Mouse (Mus musculus) right cerebral cortex, postnatal 14 days (tissue): Measurements from ENCODE around the gene Lin37.

Source experiments
- DNase-seq: peaks from one replicate; pipeline ENCODE4 v3.0.0; 2022

Lin37 gene

GRCm38 (mm10) chr7:30559443-30559954, at the start of gene Lin37:
Lin37 (minus strand) TSS chr7:30559838.
- DNase-seq: peak; percentile 93

- no peak for DNase-seq
Measured at GRCm38 (mm10) chr7:30608476-30608875, 48.8 kb upstream of the Lin37 start.

DNA sequence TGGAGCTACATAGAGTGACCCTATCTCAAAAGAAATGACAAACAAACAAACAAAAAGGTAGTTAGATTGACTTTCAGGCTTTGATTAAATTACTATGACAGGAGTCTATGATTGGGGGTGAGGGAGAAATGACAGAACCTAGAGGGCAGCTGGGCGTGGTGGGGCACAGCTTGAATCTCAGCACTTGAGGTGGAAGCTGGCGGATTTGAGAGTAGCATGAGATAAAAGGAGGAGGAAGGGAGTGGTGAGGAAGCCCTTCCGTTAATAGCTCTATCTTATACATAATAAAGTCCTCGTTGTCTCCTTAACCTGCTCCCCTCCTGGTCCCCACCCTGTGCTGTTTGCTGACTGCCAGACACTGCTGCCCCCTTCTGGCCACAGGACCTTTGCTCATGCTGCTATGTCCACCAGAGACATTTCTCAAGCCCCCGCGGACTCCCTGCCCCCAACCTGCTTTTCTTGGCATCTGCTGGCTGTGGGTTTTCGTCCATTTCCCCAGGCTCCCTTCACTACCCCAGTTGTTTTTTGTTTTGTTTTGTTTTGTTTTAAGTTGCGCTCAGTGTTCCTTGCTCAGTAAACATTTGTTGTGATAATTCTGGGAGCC, 48.2 kb upstream of the Lin37 start:
- no peak for DNase-seq

- DNase-seq: no peak
Measured at GRCm38 (mm10) chr7:30604944-30605343, 45.3 kb upstream of the Lin37 start.

DNA sequence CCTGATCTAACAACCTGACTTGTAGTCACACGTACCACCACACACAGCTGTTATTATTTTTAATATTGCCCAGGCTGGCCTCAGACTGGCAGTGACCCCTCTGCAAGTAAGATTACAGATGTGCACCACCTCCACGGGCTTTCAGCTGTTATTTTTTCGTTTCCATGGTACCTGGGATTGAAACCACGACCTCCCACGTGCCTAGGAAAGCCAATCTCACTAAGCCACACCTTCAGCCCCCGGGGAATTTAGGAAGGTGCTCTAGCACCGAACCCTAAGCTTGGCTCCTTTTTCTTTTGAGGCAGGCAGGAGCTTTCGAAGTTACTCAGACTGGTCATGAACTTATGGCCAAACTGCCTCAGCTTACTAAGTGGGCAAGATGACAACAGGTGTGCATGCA, 44.8 kb upstream of the Lin37 start:
- no peak for DNase-seq

DNA sequence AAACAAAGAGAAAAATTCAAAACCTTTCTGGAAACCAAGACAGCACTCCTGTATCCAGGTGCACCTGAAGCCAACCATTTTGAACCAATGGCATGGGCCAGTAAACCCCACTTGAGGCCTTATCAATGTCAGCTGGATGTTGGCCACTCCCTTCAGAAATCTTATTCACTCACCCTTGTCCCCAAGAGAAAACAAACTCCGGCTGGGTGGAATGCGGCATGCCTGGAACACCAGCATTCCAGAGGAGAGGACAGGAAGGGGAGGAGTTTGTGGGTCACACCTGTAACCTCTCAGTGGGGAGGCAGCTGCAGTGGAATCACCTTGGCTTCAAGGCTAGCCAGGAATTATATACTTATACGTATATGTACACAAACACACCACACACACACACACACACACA, 42.9 kb upstream of the Lin37 start:
- no peak for DNase-seq

DNA sequence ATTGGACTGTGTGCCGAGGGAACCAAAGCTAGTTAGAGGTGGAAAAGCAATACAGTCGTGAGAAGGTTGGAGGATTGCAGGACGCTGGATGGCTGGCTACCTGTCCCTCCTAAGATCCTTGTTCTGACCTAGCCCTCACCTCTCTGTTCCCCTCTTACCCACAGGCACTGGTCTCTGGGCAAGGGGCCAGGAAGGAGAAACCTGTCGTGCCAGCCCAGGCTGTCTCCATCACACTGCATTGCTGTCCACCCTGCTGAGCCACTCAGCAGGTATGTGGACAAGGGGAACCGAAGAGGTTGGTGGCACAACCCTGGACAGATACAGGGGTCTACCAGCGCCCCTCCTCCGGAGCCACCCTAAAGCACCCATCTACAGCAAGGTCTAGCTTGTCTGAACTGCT, 41.0 kb upstream of the Lin37 start:
- DNase-seq: no peak

DNA sequence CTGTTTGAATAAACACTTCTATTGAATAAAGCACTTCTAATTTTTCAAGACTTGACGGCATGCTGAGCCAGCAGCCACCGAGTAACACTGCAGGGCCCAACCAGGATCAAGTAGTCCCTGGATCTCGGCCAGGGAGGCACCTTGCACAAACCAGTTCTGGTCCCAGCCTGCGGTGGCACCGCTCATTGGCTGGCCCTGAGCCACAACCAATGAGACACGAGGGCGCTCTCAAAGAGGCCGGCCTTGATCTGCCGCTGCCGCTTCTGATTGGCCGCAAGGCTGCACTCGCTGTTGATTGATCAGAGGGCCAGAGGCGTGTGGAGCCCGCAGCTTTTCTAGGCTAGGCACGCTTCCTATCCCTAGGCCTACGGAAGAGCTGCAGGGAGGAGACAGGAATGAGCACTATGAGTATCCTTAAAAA, 40.3 kb upstream of the Lin37 start:
- DNase-seq: peak; percentile 92

GRCm38 (mm10) chr7:30598786-30599185, 39.1 kb upstream of the Lin37 start, which contains the start of gene Zbtb32:
Zbtb32 (minus strand) TSS chr7:30598909.
- no peak for DNase-seq

- no peak for DNase-seq
Measured at GRCm38 (mm10) chr7:30596811-30597210, 37.2 kb upstream of the Lin37 start.

GRCm38 (mm10) chr7:30596093-30596492, 36.5 kb upstream of the Lin37 start:
- DNase-seq: no peak

GRCm38 (mm10) chr7:30594510-30595024, 34.9 kb upstream of the Lin37 start:
- no peak for DNase-seq

DNA sequence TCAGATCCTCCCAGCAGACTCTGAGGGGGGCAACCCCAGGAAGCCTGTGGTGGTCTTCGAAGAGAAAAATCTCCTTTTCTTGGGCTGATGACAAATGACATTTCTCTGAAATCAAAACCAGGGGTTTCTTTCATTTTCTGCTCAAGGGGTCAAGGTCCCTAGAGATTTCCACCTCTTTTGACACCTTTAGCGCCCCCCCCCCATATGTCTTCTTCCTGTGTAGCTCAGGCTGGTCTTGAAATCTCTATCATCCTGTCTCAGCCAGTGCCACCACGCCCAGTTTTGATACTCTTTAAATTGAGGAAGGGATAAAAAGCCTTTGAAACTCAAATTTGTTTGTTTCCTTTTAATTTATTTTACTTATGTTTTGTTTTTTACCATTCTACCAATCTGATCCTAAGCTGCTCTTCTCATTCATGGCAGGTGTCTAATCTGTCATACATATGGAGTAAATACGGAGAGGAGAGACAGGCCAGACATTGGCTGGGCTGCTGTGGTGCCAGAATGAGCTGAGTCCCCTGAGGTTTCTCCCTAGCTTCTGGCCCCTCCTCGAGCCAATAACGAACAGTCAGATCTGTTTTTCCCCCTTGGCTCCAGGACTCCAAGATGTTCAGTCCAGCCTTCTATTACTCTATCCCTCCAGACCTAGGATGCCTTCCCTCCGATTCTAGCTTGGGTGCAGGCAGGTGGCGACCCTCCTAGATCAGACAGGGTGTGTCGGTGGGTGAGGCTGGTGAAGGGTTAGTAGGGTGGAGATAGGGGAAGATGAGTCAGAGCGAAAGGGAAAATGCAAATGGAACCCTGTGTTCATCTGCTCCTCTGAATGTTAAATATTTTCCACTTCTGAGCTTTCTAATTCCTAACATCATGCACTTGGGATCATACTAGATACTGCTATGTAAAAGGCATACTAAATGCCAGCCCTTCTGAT, 34.2 kb upstream of the Lin37 start:
- no peak for DNase-seq

GRCm38 (mm10) chr7:30592772-30593423, 33.3 kb upstream of the Lin37 start:
- no peak for DNase-seq

DNA sequence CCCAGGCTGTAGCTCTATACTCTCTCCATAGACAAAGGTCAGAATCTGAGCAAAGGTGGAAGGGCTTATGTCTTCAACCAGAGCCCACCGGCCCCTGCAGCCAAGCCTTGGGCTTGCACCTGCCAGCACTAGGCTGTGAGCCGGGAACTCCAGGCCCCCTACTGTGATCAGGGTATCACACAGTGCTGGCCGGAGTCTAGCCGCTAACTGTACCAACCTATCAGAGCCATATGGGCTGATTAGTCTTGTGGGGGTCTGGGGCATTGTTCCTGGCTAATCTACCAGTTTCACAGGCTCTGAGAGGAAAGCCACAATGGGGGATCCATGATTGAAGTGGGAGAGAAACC, 31.9 kb upstream of the Lin37 start:
- DNase-seq: no peak

DNA sequence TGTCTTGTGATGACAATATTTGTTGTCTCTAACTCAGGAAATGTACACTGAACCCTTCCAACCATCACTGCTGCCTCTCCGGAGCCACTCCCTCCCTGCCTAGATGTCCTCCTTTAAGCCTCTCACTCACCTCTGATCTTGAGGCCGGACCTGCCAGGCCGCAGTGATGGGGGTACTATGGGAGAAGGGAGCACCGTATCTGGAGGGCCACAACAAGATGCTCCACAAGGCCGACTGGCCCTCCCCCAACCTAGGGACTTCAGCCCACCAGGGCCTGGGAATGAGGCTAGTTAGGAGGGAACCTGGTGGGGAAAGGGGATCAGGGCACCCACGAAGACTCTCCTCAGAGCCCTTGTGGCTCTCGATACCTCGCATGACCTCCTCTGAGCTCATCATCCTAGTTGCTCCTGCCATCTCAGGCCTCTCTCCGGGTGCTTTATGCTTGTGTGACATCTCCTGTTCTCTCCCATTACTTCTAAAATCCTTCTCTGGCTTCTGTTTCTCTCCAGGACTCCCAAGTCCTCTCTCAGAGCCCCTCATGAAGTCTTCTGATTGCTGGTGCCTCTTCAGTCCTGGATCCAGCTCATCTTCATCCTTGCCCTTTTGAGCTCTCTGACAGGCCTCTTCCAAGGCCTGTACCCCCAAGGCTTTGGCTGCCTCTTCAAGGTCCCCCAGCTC, 31.4 kb upstream of the Lin37 start:
- no peak for DNase-seq

DNA sequence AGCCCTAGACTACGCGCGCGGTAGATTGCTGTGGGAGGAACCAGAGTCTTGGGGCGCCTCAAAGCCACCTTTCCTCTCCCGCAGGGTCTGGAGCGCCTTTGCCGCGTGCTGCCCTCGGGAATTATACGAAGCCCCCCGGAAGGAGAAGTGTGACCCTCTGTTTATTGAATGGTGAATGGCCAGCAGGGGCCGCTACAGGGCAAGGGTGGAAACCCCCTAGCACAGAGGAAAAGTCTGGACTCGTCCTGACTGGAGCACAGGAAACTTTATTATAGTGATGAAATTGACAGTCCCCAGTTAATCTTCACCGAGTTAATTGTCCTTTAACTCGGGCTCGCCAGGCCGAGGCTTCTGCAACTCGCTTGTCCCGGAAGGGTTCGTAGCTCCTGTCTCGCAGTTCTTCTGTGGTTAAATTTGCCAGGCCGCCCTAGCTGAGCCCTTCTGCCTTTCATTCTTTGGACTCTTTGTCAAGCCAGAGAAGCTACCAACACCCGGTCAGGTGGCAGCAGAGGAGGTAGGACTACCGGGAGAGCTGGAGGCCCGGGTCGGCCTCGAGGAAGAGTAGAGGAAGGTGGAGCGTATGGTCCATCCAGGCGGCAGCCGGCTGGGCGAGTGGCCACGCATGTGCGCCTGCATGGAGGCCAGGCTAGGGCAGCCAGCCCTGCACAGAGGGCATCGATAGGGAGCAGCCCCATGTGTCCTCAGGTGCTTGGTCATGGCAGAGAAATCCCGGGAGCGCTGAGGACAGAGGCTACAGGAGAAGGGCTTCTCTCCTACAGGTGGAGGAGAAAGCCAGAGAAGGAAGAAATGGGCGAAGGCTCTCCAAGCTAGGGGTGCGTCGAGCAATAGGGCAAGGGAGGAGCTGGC, 30.0 kb upstream of the Lin37 start:
- DNase-seq: peak; percentile 89

- peak; percentile 96 for DNase-seq
Measured at GRCm38 (mm10) chr7:30588676-30589434, 29.2 kb upstream of the Lin37 start, which contains the start of gene Kmt2b. Kmt2b (minus strand) TSS chr7:30588726.

- peak; percentile 53 for DNase-seq
Measured at GRCm38 (mm10) chr7:30587842-30588667, 28.4 kb upstream of the Lin37 start.

DNA sequence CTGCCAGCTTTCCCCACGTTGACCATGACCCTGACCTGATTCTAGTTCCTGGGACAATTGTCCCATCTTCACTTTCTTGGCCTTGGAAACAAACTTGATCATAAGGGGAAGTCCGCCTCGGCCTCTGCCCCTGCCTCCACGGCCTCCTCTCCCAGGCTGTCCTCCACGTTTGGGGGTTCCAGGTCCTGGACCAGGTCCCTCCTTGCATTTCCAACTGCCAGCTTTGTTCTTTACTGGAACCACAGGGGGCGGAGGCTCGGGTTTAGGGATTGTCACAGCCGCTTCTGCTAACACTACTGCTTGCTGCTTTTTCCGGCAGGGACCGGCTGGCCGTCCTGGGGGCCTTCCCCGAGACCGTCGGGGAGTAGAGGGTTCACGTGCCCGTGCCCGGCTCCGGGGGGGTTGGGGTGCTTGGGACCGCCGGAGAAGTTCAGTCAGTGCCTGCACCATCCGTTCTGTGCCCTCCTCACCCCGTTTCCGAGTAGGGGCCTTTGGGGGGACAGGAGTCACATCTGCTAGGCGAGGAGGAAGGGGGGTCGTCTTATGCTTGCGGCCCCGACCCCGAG, 26.9 kb upstream of the Lin37 start:
- no peak for DNase-seq
